Comparison of ENCODE assay signal across 8 mouse cellular contexts in the genomic region with DNA sequence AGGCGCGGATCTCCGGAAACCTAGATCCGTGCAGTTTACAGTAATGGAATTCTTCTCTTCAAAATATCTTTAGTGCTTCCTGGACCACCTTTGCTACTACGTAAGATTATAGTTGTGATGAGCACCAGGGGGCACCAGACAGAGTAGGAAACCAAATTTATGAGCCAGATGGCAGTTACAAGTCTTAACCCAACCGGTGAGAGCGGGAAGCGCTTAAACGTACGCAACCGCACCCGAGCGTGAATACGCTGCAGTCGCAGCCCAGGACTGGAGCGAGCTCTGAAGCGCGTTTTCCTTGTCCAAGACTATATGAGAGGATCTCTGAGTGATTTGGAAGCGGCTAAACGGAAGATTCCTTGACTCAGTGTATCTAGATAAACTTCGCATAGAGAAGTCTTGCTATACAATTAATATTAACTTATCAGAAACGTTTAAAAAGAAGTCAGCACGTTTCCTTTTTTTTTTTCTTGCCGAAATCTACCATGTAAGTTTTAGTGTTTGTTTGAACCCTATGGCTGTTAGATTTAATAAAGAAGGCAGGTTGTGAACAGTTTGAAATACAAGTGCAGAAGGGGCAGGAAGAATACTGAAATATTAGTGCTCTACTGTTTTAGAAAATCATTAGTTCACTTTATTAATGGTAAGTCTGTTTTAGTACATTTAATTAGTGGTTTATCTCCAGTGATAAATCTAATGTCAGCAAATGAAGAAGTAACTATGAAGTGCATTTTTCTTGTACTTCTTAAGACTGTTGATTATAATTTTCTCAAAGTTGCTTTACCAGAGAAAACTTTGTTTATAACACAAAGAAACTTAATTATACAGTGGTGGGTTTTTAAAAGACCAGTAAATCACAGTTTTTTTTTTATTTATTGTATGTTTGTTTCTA. TPM values are rescaled to one million over a fixed set of nuclear protein-coding genes. Genes with fewer than 3 reads are reported as not detected.
DNase-seq lines count a peak whose midpoint lies in the region; ATAC-seq and TF ChIP-seq lines count a peak whose summit lies in the region.

No protein-coding gene starts in this region.

- no peaks in the 10 kb centered on the region for H3K27me3 ChIP-seq in hindbrain, postnatal 0 days (ENCODE audit: insufficient read depth, low read length)

- no peaks in the 10 kb centered on the region for H3K9me3 ChIP-seq in hindbrain, postnatal 0 days (ENCODE audit: low read length)

- peak; percentile 87 for DNase-seq in WW6 (ENCODE audit: low read depth, low spot score)
- DNase-seq in gastrocnemius, adult 2 months: peak; percentile 87
- DNase-seq in hindbrain, postnatal 0 days (ENCODE audit: low spot score): peak; percentile 94
- peak; percentile 72 to 81 for DNase-seq in left cerebral cortex, adult 18-20 months (ENCODE audit: low spot score in 2 of 2)
- DNase-seq in lung, postnatal 4 days: peak; percentile 86 to 89
- DNase-seq in retina, postnatal 1 day: peak; percentile 92
- peak; percentile 92 for DNase-seq in thymus, postnatal 4 days

- no peaks in the 10 kb centered on the region for H3K36me3 ChIP-seq in hindbrain, postnatal 0 days (ENCODE audit: insufficient read depth, low read length)

- intact Hi-C loops in gastrocnemius, adult 2 months (cut with DNase I): loop anchor here (1.0 to 2.0 kb wide), 2 partner anchors 145 to 153 kb away; no protein-coding TSS in a partner anchor

- peak; percentile 74 for TF ChIP-seq CTCF in gastrocnemius, adult 2 months (IDR thresholded peaks at IDR 0.05)
- TF ChIP-seq CTCF in hindbrain, postnatal 0 days (IDR thresholded peaks at IDR 0.05; ENCODE audit: low read depth): peak; percentile 79

- peak overlapping the region; percentile 98 for H3K4me2 ChIP-seq in hindbrain, postnatal 0 days (ENCODE audit: low read depth, low read length)

- H3K4me1 ChIP-seq in hindbrain, postnatal 0 days (ENCODE audit: insufficient read depth, low read length): peaks cover 9% of the 10 kb centered on the region

- H3K4me3 ChIP-seq in gastrocnemius, adult 2 months: peak overlapping the region; percentile 96
- peak overlapping the region; percentile 90 for H3K4me3 ChIP-seq in hindbrain, postnatal 0 days (ENCODE audit: low read length)

- H3K27ac ChIP-seq in gastrocnemius, adult 2 months: peak overlapping the region; percentile 97
- no peak overlapping the region for H3K27ac ChIP-seq in hindbrain, postnatal 0 days

- H3K9ac ChIP-seq in hindbrain, postnatal 0 days (replicated peaks; ENCODE audit: low read length): 0 out of 2 replicates have a peak overlapping the region, but pooled peaks have one; percentile 37

- peak; percentile 59 for ATAC-seq in common myeloid progenitor, adult 5-6 weeks (replicated peaks; ENCODE audit: low read depth, poor library complexity, severe bottlenecking)
- ATAC-seq in hindbrain, postnatal 0 days: peak; percentile 21; the same call in 1 of the 2 replicates

- WGBS in hindbrain, postnatal 0 days: 1% methylated on average over 24 of the region's 24 CpGs

RNA-seq across cellular contexts. Expression of gene Wnk1, which starts 1.4 kb away (rescaled TPM):
- 237 and 332 TPM in 2 replicates for total RNA-seq in common myeloid progenitor, adult 5-6 weeks (2017)
- total RNA-seq in gastrocnemius, adult 2 months (2021): 100 to 1,000 TPM; 305 to 369 TPM
- 118 and 133 TPM in 2 replicates for total RNA-seq in hindbrain, postnatal 0 days (2014; rRNA removed)
- 42.7 and 42.8 TPM in 2 replicates for polyA plus RNA-seq in hindbrain, postnatal 0 days (2015; fragmentation: Nextera tagmentation; extraction: Ambion mirVana)
- 100 to 1,000 TPM; 181 to 196 TPM for total RNA-seq in left cerebral cortex, adult 18-20 months (2021)

RNA-seq across cellular contexts. Expression of gene Ninj2, which starts 53.2 kb away (rescaled TPM):
- not detected in 2 replicates for total RNA-seq in common myeloid progenitor, adult 5-6 weeks (2017)
- not detected for total RNA-seq in gastrocnemius, adult 2 months (2021)
- total RNA-seq in hindbrain, postnatal 0 days (2014; rRNA removed): not detected in 2 replicates
- not detected in 2 replicates for polyA plus RNA-seq in hindbrain, postnatal 0 days (2015; fragmentation: Nextera tagmentation; extraction: Ambion mirVana)
- under 1 TPM; 0.42 to 0.63 TPM for total RNA-seq in left cerebral cortex, adult 18-20 months (2021)
